Comparison of ENCODE assay signal across 13 mouse cellular contexts in the genomic region with DNA sequence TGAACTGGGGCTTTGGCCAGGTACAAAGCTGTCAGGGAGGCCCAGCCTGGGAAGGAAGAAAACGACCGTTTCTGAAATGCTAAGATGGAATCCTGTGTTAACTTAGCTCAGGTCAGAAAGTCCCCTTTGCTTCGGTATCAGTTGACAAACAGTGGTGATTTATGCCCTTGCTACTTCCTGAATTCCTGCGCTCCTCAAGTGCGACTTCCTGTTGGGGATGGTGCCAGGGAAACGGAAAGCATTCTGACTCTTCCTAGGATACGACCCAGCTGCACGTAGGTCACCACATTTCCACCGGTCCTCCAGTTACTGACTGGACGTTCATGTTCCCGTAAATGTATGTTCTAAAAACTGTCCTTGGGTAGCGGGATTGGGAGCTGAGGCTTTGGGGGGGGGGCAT.
DNase-seq lines count a peak whose midpoint lies in the region; ATAC-seq and TF ChIP-seq lines count a peak whose summit lies in the region.
"Had no signal": no experiment of that assay in that cellular context is flagged by ENCODE, and none has a peak within 500 bp of the region (broad histone marks: within the 10 kb centered on the region; RNA-seq: fewer than 3 reads in every experiment).

No protein-coding gene starts in this region.

- H3K4me2 ChIP-seq in heart, embryonic 11.5 days: no peak overlapping the region
- no peak overlapping the region for H3K4me2 ChIP-seq in forebrain, embryonic 14.5 days (ENCODE audit: low read length)
- H3K4me2 ChIP-seq: embryonic facial prominence, embryonic 12.5 days; neural tube, embryonic 12.5 days had no signal

- no peaks in the 10 kb centered on the region for H3K27me3 ChIP-seq in heart, embryonic 11.5 days (ENCODE audit: control insufficient read depth, insufficient read depth, low read length)
- no peaks in the 10 kb centered on the region for H3K27me3 ChIP-seq in small intestine, adult 2 months (ENCODE audit: control insufficient read depth, insufficient read depth, low read length)
- no peaks in the 10 kb centered on the region for H3K27me3 ChIP-seq in forebrain, embryonic 14.5 days (replicated peaks; ENCODE audit: control insufficient read depth, insufficient read depth, low read length)
- H3K27me3 ChIP-seq: embryonic facial prominence, embryonic 12.5 days; neural tube, embryonic 12.5 days had no signal

- H3K9me3 ChIP-seq in heart, embryonic 11.5 days (replicated peaks; ENCODE audit: control insufficient read depth, low read length): no peaks in the 10 kb centered on the region
- no peaks in the 10 kb centered on the region for H3K9me3 ChIP-seq in forebrain, embryonic 14.5 days (replicated peaks; ENCODE audit: control insufficient read depth, low read length)
- H3K9me3 ChIP-seq: embryonic facial prominence, embryonic 12.5 days; hindbrain, embryonic 10.5 days; neural tube, embryonic 12.5 days had no signal

- 48% methylated on average over 12 of the region's 12 CpGs for WGBS in heart, embryonic 11.5 days (ENCODE audit: insufficient replicate concordance)
- WGBS in small intestine, adult 2 months: 11% methylated on average over 12 of the region's 12 CpGs
- whole genome bisulfite sequencing in forebrain, embryonic 14.5 days: 85% methylated on average over 12 of the region's 12 CpGs

- intact Hi-C loops in heart, postnatal 10 days (cut with DNase I): no loop called here

- H3K36me3 ChIP-seq in heart, embryonic 11.5 days (ENCODE audit: control insufficient read depth, insufficient read depth, low read length): no peaks in the 10 kb centered on the region
- no peaks in the 10 kb centered on the region for H3K36me3 ChIP-seq in small intestine, adult 2 months (ENCODE audit: control insufficient read depth, insufficient read depth, low read length)
- no peaks in the 10 kb centered on the region for H3K36me3 ChIP-seq in forebrain, embryonic 14.5 days (ENCODE audit: control insufficient read depth, insufficient read depth, low read length)
- H3K36me3 ChIP-seq: embryonic facial prominence, embryonic 12.5 days; hindbrain, embryonic 10.5 days; neural tube, embryonic 12.5 days had no signal

- H3K9ac ChIP-seq in heart, embryonic 11.5 days (ENCODE audit: low read depth, low read length): no peak overlapping the region
- H3K9ac ChIP-seq in forebrain, embryonic 14.5 days (ENCODE audit: low read length): no peak overlapping the region
- H3K9ac ChIP-seq: embryonic facial prominence, embryonic 12.5 days; liver, embryonic 14.5 days; neural tube, embryonic 12.5 days had no signal

- TF ChIP-seq POLR2A in small intestine, adult 2 months (IDR thresholded peaks at IDR 0.05; ENCODE audit: low read depth, low read length): no peak

- H3K27ac ChIP-seq in heart, embryonic 11.5 days (ENCODE audit: low read depth, low read length): no peak overlapping the region
- H3K27ac ChIP-seq in small intestine, adult 2 months (ENCODE audit: insufficient read depth, low read depth, low read length): peak overlapping the region; percentile 52
- H3K27ac ChIP-seq in forebrain, embryonic 14.5 days (ENCODE audit: low read depth, low read length): no peak overlapping the region
- H3K27ac ChIP-seq: embryonic facial prominence, embryonic 12.5 days; hindbrain, embryonic 10.5 days; liver, embryonic 14.5 days; neural tube, embryonic 12.5 days had no signal

- no peak for ATAC-seq in heart, embryonic 11.5 days (replicated peaks; ENCODE audit: insufficient number of reproducible peaks, low FRiP score, low TSS enrichment)
- no peak for ATAC-seq in forebrain, embryonic 14.5 days
- ATAC-seq in monocyte, adult 5-6 weeks (replicated peaks; ENCODE audit: insufficient number of reproducible peaks, low FRiP score, low TSS enrichment, poor library complexity, severe bottlenecking): no peak
- ATAC-seq: activated CD4-positive, CD25-positive, alpha-beta regulatory T cell, adult 4 months had no signal

- peak; percentile 52 to 57 for DNase-seq in heart, adult 18-20 months
- DNase-seq in heart, postnatal 10 days: peak; percentile 44 to 61
- DNase-seq in kidney, postnatal 36 days: peak; percentile 86
- DNase-seq in forebrain, embryonic 14.5 days (ENCODE audit: low spot score): no peak
- DNase-seq in retina, embryonic 14.5 days (ENCODE audit: low spot score): no peak

- no peak for TF ChIP-seq CTCF in small intestine, adult 2 months (IDR thresholded peaks at IDR 0.05; ENCODE audit: extremely low read depth, insufficient read length, insufficient replicate concordance, low read depth, low read length)

- 0 out of 2 replicates have a peak, but pooled peaks cover 5% of the 10 kb centered on the region for H3K4me1 ChIP-seq in heart, embryonic 11.5 days (ENCODE audit: control insufficient read depth, insufficient read depth, low read length)
- peaks cover 44% of the 10 kb centered on the region for H3K4me1 ChIP-seq in small intestine, adult 2 months (ENCODE audit: control insufficient read depth, insufficient read depth, insufficient read length, low read length)
- H3K4me1 ChIP-seq in forebrain, embryonic 14.5 days (ENCODE audit: control insufficient read depth, insufficient read depth, low read length): no peaks in the 10 kb centered on the region
- H3K4me1 ChIP-seq: hindbrain, embryonic 10.5 days had no signal

- H3K4me3 ChIP-seq in heart, embryonic 11.5 days (ENCODE audit: low read depth, low read length): no peak overlapping the region
- no peak overlapping the region; the same call in 1 of the 2 replicates for H3K4me3 ChIP-seq in small intestine, adult 2 months (ENCODE audit: low read depth, low read length)
- no peak overlapping the region for H3K4me3 ChIP-seq in forebrain, embryonic 14.5 days (ENCODE audit: low read depth, low read length)
- H3K4me3 ChIP-seq: embryonic facial prominence, embryonic 12.5 days; hindbrain, embryonic 10.5 days; neural tube, embryonic 12.5 days had no signal

Comparison
In these comparisons a context has a peak if more than half of its experiments do, and no peak if none do; other contexts are left out.
1. DNase-seq: peak in heart, adult 18-20 months (2 of 2), heart, postnatal 10 days (2 of 2) and kidney, postnatal 36 days (2 of 2); none in forebrain, embryonic 14.5 days (single experiment) and retina, embryonic 14.5 days (single experiment).